Mouse (Mus musculus): ENCODE results near the gene Chd9.

Chd9 gene

GRCm38 (mm10) chr8:90839725-90840714 lies 11.9 kb downstream of the Chd9 start:
- DNase-seq, result peak; percentile 95

- peak; percentile 98 for DNase-seq
Measured at GRCm38 (mm10) chr8:90841321-90841720, 13.2 kb downstream of the Chd9 start.

GRCm38 (mm10) chr8:90843127-90843526 lies 15.0 kb downstream of the Chd9 start:
- DNase-seq, result peak; percentile 93

GRCm38 (mm10) chr8:90844179-90844967 lies 16.2 kb downstream of the Chd9 start:
- no peak for DNase-seq

- DNase-seq, result no peak
Measured at GRCm38 (mm10) chr8:90847980-90848379, 19.8 kb downstream of the Chd9 start.

- no peak for DNase-seq
Measured at GRCm38 (mm10) chr8:90849462-90850050, 21.4 kb downstream of the Chd9 start.

GRCm38 (mm10) chr8:90851544-90851943 lies 23.4 kb downstream of the Chd9 start:
- no peak for DNase-seq

- no peak for DNase-seq
Measured at GRCm38 (mm10) chr8:90853971-90854670, 26.0 kb downstream of the Chd9 start.

- DNase-seq, result peak; percentile 96
Measured at GRCm38 (mm10) chr8:90854671-90855161, 26.6 kb downstream of the Chd9 start.

- no peak for DNase-seq
Measured at GRCm38 (mm10) chr8:90856171-90856570, 28.0 kb downstream of the Chd9 start.

- no peak for DNase-seq
Measured at GRCm38 (mm10) chr8:90856952-90857351, 28.8 kb downstream of the Chd9 start.

GRCm38 (mm10) chr8:90858071-90858470 lies 29.9 kb downstream of the Chd9 start:
- DNase-seq, result no peak

GRCm38 (mm10) chr8:90861266-90861944 lies 33.3 kb downstream of the Chd9 start:
- DNase-seq, result peak; percentile 94

GRCm38 (mm10) chr8:90862038-90862437 lies 33.9 kb downstream of the Chd9 start:
- peak; percentile 97 for DNase-seq

GRCm38 (mm10) chr8:90867061-90867460 lies 38.9 kb downstream of the Chd9 start:
- DNase-seq, result no peak

GRCm38 (mm10) chr8:90867911-90868310 lies 39.8 kb downstream of the Chd9 start:
- DNase-seq, result peak; percentile 93

- peak; percentile 96 for DNase-seq
Measured at GRCm38 (mm10) chr8:90868334-90868733, 40.2 kb downstream of the Chd9 start.

GRCm38 (mm10) chr8:90869071-90869919 lies 41.1 kb downstream of the Chd9 start:
- peak; percentile 100 for DNase-seq

- peak; percentile 94 for DNase-seq
Measured at GRCm38 (mm10) chr8:90869920-90870777, 42.0 kb downstream of the Chd9 start.

Measured in heart, adult 11 months (tissue).